Mouse (Mus musculus) forebrain, embryonic 11.5 days (tissue): ENCODE measurements around the gene Cby1. TPM values are rescaled to one million over a fixed set of nuclear protein-coding genes. Genes with fewer than 3 reads are reported as not detected.

Experiments
- ATAC-seq: fragments of 200-750 bp; cut with Nextera tagmentation; replicated peaks from 2 replicates; pipeline ENCODE4 v1.8.0; 2017; ENCODE audit warnings: moderate TSS enrichment; ENCODE audit not compliant: low FRiP score
- DNase-seq: peaks from one replicate; pipeline ENCODE4 v3.0.0-alpha.2; 2017; ENCODE audit warnings: low spot score
- H3K27ac ChIP-seq: fragments of 300-500 bp; sonication (generic); 2 replicates; pipeline ENCODE4 v1.5.1; 2014; ENCODE audit warnings: low read depth, low read length
- H3K27me3 ChIP-seq: fragments of 300-500 bp; sonication (generic); 2 replicates; pipeline ENCODE4 v1.6.1; 2014; ENCODE audit warnings: mild to moderate bottlenecking, low read length, mixed read lengths; ENCODE audit not compliant: control insufficient read depth, insufficient read depth
- H3K36me3 ChIP-seq: fragments of 300-500 bp; sonication (generic); 2 replicates; pipeline ENCODE4 v1.6.1; 2014; ENCODE audit warnings: mild to moderate bottlenecking, low read length, moderate library complexity, mixed read lengths; ENCODE audit not compliant: control insufficient read depth, insufficient read depth
- H3K4me1 ChIP-seq: fragments of 300-500 bp; sonication (generic); replicated peaks from 2 replicates; pipeline ENCODE4 v1.6.1; 2014; ENCODE audit warnings: low read length, mixed read lengths; ENCODE audit not compliant: control insufficient read depth, insufficient read depth
- H3K4me2 ChIP-seq: fragments of 300-500 bp; sonication (generic); 2 replicates; pipeline ENCODE4 v1.6.1; 2014; ENCODE audit warnings: low read depth, mild to moderate bottlenecking, low read length, moderate library complexity, mixed read lengths; ENCODE audit not compliant: severe bottlenecking
- H3K4me3 ChIP-seq: fragments of 300-500 bp; sonication (generic); 2 replicates; pipeline ENCODE4 v1.5.1; 2014; ENCODE audit warnings: low read depth, low read length
- H3K9ac ChIP-seq: fragments of 300-500 bp; sonication (generic); 2 replicates; pipeline ENCODE4 v1.6.1; 2014; ENCODE audit warnings: low read length
- H3K9me3 ChIP-seq: fragments of 300-500 bp; sonication (generic); 2 replicates; pipeline ENCODE4 v1.6.1; 2016; ENCODE audit warnings: low read length, mixed read lengths; ENCODE audit not compliant: control insufficient read depth
- WGBS: fragments of 180-500 bp; shearing (Covaris S2); extraction: QIAGEN DNeasy Blood & Tissue Kit; methylation state at CpG from one replicate; pipeline ENCODE4 v1.1.7; 2014; 5-methylcytosine and 5-hydroxymethylcytosine counted together
- polyA plus RNA-seq: library from polyadenylated mRNA; unstranded; fragments of >200 nt; fragmentation: Nextera tagmentation; extraction: Ambion mirVana; gene quantifications from 2 replicates; pipeline ENCODE4 v1.2.1, GENCODE M21; 2014

Cby1 gene
- polyA plus RNA-seq, 1 experiment from 2014 or later = 78.8 TPM

DNA sequence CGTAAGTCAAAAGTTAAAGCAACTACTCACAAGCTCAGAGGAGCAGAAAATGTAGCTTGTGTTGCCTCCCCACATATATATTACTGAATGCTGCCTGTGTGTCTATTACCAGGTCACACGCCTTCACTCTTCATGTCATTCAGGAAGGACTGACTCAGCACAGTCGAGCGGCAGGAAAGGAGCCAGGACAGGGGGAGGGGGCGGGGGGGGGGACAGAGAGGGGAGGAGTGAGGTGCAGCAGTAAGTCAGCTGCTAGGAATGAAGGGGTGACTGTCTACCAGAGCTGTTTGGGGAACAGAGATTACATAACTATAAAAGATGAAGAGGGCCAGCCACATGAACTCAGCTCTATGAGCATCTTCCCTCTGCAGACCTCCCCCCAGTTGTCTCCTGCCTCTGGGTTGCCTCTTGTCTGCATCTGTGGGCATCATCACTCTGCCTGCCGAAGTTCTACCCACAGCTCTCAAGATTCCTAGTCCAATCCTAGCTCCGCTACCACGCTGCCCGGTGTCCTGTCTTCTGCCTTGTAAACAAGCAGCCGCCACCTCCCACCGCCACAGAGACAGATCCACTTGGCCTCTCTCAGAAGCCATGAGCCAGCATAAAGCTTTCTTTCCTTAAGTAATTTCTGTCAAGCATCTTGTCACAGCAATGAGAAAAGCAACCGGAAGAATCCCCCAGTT lies 17.7 kb upstream of the Cby1 start:
- no peaks in the 10 kb centered on the region for H3K9me3 ChIP-seq
- H3K36me3 ChIP-seq = no peaks in the 10 kb centered on the region
- H3K4me2 ChIP-seq = no peak overlapping the region
- H3K9ac ChIP-seq = no peak overlapping the region
- DNase-seq (no peak), ATAC-seq (no peak)
- no peaks in the 10 kb centered on the region for H3K27me3 ChIP-seq
- no peak overlapping the region for H3K4me3 ChIP-seq
- H3K27ac ChIP-seq = no peak overlapping the region
- H3K4me1 ChIP-seq = no peaks in the 10 kb centered on the region
- WGBS = 80% methylated on average over 12 of the region's 12 CpGs

DNA sequence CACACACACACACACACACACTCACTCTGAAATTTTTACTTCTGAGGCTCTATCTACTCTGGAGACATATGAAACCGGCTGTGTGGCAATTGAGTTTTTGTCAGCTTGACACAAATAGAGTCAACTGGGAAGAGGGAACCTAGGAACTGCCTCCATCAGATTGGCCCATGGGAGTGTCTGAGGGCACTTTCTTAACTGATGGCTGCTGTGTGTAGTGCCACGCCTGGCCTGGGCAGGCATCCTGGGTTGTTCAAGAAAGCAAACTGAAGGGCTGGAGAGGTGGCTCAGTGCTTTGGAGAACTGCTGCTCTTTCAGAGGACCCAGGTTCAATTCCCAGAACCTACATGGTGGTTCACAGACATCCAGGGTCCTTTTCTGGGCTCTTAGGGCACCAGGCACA lies 13.5 kb upstream of the Cby1 start:
- H3K27me3 ChIP-seq = no peaks in the 10 kb centered on the region
- no peak overlapping the region for H3K9ac ChIP-seq
- H3K27ac ChIP-seq = no peak overlapping the region
- no peak for ATAC-seq
- H3K4me2 ChIP-seq = no peak overlapping the region
- no peaks in the 10 kb centered on the region for H3K4me1 ChIP-seq
- no peak for DNase-seq
- H3K36me3 ChIP-seq = no peaks in the 10 kb centered on the region
- no peaks in the 10 kb centered on the region for H3K9me3 ChIP-seq
- H3K4me3 ChIP-seq = no peak overlapping the region
- WGBS = 88% methylated on average over 2 of the region's 2 CpGs

DNA sequence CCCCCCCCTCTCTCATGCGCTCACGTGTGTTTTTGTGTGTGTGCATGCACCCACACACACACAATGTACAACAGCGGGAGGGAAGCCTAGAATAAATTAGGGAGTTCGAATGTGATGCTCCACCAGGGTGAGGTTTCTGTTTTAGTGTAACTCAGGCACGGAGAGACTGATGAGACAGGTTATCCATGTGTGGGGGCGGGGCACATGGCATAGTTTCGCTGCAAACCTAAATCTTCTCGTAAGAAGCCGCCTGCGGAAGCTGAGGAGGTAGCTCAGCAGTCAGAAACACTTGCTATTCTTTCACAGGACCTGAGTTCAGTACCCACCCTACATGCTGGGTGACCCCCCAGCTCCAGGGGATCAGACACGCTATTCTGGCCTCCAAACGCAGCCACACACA lies 10.9 kb upstream of the Cby1 start:
- ATAC-seq (no peak), DNase-seq (no peak)
- 89% methylated on average over 12 of the region's 12 CpGs for WGBS
- Histone ChIP-seq H3K27me3 (no peaks in the 10 kb centered on the region), H3K9me3 (no peaks in the 10 kb centered on the region), H3K9ac (no peak overlapping the region), H3K4me2 (no peak overlapping the region), H3K4me1 (no peaks in the 10 kb centered on the region), H3K4me3 (no peak overlapping the region), H3K27ac (no peak overlapping the region), H3K36me3 (no peaks in the 10 kb centered on the region)

DNA sequence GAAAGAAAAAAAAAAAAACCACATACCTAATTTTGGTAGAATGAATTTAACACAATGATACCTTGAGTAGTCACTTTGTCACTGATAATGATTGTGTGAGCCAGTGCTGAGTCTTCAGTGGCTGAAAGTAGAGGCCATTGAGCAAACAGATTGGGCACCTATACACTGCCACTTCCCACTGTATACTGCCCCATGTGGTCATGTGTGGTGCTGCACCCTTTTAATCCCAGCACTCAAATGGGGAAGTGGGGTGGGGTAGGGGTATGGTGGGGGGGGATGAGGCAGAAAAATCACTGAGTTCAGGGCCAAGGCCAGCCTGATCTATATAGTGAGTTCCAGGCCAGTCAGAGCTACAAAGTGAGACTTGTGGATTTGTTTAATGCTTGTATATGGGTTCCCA lies 8.4 kb upstream of the Cby1 start:
- DNase-seq (no peak), ATAC-seq (no peak)

DNA sequence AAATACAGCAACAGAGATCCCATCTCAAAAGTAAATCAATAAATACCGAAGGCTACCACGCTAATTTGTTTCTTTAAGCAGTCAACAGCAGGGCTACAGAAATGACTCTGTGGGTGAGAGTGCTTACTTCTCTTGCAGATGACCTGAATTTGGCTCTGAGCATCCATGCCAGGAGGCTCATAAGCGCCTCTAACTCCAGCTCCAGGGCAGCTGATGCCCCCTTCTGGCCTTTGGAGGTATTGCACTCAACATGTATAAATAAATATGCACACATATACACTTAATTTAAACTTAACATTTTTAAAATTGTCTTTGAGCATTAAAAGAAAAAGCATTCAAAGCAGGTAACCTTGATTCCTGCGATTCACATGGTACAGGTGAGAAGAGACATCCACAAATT lies 7.5 kb upstream of the Cby1 start:
- Histone ChIP-seq H3K4me3 (no peak overlapping the region), H3K4me1 (no peaks in the 10 kb centered on the region), H3K36me3 (no peaks in the 10 kb centered on the region), H3K4me2 (no peak overlapping the region), H3K27me3 (no peaks in the 10 kb centered on the region), H3K27ac (no peak overlapping the region), H3K9me3 (no peaks in the 10 kb centered on the region), H3K9ac (no peak overlapping the region)
- ATAC-seq (no peak), DNase-seq (no peak)
- 77% methylated on average over 4 of the region's 4 CpGs for WGBS

More for the DNA sequence above, 8.4 kb upstream of the Cby1 start:
- Histone ChIP-seq H3K9ac (no peak overlapping the region), H3K9me3 (no peaks in the 10 kb centered on the region), H3K4me3 (no peak overlapping the region), H3K27me3 (no peaks in the 10 kb centered on the region), H3K4me1 (no peaks in the 10 kb centered on the region), H3K4me2 (no peak overlapping the region), H3K27ac (no peak overlapping the region), H3K36me3 (no peaks in the 10 kb centered on the region)

DNA sequence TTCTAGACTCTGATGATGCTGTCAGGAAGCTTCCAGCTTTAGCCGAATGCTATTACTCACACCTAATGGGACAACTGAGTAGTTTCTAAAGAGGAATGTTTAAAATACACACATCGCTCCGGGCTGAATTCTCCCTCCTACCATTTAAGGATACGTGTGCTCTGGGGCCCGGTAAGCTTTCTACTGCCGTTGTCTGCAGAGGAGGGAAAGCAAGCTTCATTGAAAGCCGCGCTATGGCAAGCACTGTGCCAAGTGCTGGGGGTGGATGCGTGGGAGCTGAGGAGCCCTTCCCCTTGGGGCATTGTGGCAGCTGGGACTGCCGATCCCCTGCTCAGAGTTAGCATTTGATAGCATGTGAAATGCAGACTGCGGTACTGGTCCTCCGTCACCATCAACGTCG lies 2.5 kb upstream of the Cby1 start:
- Histone ChIP-seq H3K36me3 (no peaks in the 10 kb centered on the region; the same call in 1 of the 2 replicates), H3K4me3 (no peak overlapping the region), H3K27ac (no peak overlapping the region), H3K4me2 (no peak overlapping the region), H3K4me1 (peaks cover 3% of the 10 kb centered on the region), H3K9me3 (no peaks in the 10 kb centered on the region), H3K9ac (no peak overlapping the region), H3K27me3 (no peaks in the 10 kb centered on the region)
- no peak for ATAC-seq
- no peak for DNase-seq
- 95% methylated on average over 14 of the region's 14 CpGs for WGBS

DNA sequence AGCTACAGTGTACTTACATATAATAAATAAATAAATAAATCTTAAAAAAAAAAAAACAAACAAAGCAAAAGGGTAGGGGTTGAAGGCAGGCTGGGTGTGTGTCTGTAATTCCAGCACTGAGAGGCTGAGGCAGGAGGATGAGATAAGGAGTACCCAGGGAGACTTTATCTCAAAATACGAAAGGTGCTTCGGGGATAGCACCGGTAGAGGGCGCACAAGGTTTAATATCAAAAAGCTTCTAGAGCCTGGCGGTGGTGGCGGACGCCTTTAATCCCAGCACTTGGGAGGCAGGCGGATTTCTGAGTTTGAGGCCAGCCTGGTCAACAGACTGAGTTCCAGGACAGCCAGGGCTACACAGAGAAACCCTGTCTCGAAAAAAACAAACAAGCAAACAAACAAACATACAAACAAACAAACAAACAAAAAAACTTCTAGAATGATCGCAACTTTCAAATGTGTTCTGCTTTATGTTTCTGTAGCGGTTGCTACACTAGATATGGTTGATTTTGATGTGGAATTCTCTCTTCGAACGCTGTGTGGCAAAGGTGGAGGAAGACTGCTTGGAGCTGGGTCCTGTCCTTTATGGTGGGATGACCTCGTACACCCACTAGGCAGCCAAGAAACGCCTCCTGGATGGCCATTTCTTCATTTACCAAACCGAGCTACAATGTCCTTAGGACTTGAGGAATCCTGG lies 1.0 kb upstream of the Cby1 start:
- H3K9ac ChIP-seq = peak overlapping the region; percentile 86
- H3K4me3 ChIP-seq = peak overlapping the region; percentile 63
- no peaks in the 10 kb centered on the region for H3K9me3 ChIP-seq
- ATAC-seq (no peak; the same call in 1 of the 2 replicates), DNase-seq (peak; percentile 90)
- H3K36me3 ChIP-seq = no peaks in the 10 kb centered on the region; the same call in 1 of the 2 replicates
- 4% methylated on average over 16 of the region's 16 CpGs for WGBS
- H3K27ac ChIP-seq = peak overlapping the region; percentile 96
- H3K4me1 ChIP-seq = peaks cover 3% of the 10 kb centered on the region
- H3K27me3 ChIP-seq = no peaks in the 10 kb centered on the region
- H3K4me2 ChIP-seq = peak overlapping the region; percentile 73

DNA sequence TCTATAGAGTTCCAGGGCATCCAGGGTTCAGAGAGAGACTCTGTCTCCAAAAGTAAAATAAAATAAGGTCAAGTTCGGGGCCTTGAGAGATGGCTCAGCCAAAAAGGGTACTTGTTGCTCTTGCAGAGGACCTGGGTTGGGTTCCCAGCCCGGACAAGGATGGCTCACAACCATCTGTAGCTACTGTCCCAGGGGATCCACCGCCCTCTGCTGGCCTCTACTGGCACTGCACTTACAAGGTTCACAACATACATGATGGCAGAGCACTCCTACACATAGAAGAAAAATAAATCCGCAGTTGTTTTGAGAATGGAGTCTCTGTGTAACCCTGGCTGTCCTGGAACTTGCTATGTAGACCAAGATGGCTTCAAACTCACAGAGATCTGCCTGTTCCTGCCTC lies 2.9 kb downstream of the Cby1 start:
- Histone ChIP-seq H3K9me3 (no peaks in the 10 kb centered on the region), H3K4me3 (no peak overlapping the region), H3K36me3 (no peaks in the 10 kb centered on the region; the same call in 1 of the 2 replicates), H3K4me1 (peaks cover 3% of the 10 kb centered on the region), H3K27me3 (no peaks in the 10 kb centered on the region), H3K27ac (no peak overlapping the region), H3K9ac (no peak overlapping the region), H3K4me2 (no peak overlapping the region)
- DNase-seq (peak; percentile 73), ATAC-seq (no peak)
- 72% methylated on average over 4 of the region's 4 CpGs for WGBS

DNA sequence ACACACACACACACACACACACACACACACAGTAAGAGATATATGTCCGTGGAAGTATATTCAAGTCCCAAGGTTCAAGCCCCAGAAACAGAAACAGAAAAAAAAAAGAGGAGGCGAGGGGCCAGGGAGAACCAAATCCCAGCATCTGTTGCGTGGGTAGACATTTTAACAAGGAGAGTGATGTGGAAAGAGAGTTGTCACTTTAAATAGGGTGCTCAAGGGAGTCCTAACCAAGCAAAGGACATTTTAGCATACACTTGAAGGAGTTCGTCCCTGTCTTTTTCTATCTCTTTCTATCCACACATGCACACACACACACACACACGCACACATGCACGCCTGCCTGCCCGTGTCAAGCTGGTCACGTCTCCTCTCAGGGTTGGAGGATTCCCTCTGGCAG lies 5.7 kb downstream of the Cby1 start:
- Histone ChIP-seq H3K27ac (no peak overlapping the region), H3K36me3 (no peaks in the 10 kb centered on the region; the same call in 1 of the 2 replicates), H3K9ac (no peak overlapping the region), H3K4me1 (peaks cover 3% of the 10 kb centered on the region), H3K4me2 (no peak overlapping the region), H3K27me3 (no peaks in the 10 kb centered on the region), H3K9me3 (no peaks in the 10 kb centered on the region), H3K4me3 (no peak overlapping the region)
- WGBS = 90% methylated on average over 8 of the region's 8 CpGs
- DNase-seq (no peak), ATAC-seq (no peak)
